Mouse (Mus musculus) thymus, postnatal 36 days (tissue): Measurements from ENCODE around the gene Atp6v1e2.

Source experiments
- DNase-seq, 2 experiments: peaks; one replicate each; pipeline ENCODE4 v3.0.0; 2022; ENCODE audit warnings: mixed read lengths in 2 of 2

Gene Atp6v1e2

DNA sequence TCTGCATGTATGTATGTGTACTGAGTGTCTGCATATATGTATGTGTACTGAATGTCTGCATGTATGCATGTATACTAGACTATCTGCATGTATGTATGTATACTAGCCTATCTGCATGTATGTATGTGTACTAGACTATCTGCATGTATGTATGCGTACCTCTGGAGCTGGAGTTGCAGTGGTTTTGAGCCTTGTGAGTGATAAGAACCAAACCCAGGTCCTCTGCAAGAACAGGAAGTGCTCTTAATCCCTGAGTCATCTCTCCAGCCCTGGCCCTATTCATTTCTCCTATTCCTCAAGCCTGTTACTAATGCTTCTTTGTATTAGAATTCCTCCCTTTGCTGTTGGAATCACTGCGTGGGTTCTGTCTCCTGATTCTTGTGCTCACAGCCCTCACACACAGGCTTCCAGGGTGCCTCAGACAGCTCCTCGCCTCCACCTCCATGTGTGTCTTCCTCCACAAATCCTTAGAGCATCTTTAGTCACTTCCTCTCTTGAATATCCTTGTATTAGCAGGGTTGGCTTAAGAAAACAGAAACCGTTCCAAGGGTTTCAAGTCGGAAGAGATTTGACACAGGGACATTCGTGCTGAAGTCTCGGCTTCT, 34.6 kb downstream of the Atp6v1e2 start:
- DNase-seq, result no peak

DNA sequence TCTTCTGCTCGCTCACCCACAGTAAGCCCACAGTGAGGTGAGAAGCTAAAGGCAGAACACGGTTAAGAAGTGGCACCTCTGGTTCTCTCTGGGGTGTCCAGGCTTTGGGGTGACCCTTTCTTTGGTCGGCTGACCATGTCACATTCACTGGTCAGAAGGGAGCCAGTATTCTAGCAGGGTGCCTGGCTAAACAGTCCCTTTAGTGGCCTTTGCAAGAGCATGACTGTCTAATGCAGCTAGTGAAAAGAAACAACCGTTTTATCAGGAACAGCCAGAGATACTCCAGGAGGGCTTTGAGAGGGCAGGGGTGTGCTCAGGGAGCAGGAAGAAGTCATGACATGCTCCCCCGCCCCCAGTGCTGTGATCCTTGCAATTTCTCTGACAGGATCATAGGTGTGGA, 36.4 kb downstream of the Atp6v1e2 start:
- no peak for DNase-seq

DNA sequence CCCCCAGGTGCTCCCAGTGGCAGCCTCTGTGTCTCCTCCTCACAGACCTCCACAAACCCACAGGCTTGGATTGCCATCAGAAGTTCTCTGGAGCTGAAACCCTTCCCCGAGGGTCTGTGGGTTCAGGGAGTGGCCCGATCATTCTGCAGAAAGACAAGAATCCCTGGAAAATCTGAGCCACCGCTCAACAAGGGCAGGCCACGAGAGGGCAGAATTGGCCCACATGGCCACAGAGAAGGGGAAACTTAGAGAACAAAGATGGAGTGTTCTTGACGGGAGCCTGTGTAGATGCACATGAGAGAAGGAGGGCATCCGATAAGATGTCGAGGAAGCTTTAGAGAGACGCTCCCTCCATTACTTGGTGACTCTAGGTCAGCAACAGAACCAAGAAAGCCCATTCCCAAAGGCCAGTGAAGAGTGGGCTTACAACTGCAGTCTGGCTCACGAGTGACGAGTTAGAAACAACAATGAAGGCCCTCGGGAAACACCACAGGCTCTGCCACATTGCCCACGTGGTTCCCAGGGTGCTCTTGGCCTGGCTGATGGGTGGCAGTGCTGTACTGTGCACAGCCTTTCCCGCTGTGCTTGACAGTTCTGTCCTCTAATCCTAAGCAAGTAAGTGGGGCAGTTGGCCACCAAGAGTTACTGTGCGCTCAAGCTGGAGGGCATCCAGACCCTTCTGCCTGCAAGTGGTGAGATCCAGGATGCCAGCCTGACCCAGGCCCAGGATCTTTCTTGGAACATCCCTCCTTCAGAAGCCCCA, 37.8 kb downstream of the Atp6v1e2 start:
- DNase-seq, result no peak

DNA sequence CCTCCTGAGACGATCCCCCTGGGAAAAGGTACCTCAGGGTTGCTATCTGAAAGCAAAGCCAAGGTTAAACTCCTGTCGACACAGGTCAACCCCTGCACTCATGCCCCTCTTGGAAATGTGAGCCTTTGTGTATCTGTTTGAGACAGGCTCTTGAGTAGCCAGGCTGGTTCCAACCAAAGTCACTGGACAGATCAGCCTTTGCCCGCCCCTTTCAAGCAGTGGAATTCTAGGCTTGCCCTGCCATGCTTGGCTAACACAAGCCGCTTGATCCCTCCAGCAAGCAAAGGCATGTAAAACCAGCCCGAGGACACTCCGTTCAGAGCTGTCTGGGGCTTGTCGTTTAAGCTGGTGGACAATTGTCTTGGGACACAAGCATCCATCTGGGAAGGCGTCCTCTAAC, 39.4 kb downstream of the Atp6v1e2 start:
- DNase-seq, result no peak

DNA sequence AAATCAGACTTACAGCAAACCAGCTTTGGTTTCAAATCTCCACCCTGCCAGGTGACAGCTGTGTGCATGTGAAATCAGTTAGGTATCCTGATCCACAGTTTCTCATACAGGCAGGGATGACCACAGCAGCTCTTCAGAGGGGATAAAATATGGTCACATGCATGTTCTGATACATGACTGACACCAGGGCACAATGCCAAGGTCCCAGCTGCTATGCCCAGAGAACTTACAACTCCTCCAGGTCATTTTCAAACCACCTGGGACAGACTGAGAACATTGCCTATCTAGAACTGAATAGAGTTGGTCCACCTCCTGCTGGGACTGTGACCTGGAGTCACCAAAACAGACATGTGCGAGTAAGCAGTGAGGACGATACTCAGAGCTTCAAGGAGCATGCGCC, 40.6 kb downstream of the Atp6v1e2 start:
- DNase-seq, result no peak

DNA sequence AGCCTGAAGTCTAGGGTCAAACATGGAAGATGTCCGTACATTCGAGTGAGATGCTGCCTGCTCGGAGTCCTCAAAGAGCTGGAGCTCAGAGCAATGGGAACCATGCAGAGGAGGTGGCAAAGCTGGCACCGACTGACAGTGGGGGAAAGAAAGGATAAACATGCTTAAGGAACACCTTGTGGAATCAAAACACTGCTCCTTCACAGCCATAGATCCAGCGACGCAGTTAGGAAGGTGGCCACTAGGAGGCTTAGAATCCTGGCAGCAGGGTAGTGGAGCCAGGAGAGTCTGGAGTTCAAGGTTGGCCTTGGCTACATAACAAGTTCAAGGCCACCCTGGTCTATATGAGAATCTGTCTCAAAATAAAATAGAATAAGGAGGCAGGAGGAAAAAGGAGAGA, 41.1 kb downstream of the Atp6v1e2 start:
- no peak for DNase-seq

DNA sequence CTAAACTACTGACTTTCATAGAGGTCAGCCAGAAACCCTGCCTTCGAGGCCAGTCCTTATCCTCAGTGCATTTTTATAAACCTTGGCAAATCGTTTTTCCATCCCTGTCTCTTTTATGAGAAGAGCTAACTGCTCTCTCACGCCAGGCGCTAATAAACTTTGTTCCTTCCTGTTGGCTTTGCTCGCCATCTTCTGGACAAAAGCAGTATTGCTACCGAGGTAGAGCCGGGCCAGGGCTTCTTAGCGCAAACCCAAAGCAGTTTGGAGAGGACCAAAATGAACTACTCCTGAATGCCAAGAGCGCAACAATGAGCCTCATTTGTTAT, 41.6 kb downstream of the Atp6v1e2 start:
- peak; percentile 61 to 74 for DNase-seq

DNA sequence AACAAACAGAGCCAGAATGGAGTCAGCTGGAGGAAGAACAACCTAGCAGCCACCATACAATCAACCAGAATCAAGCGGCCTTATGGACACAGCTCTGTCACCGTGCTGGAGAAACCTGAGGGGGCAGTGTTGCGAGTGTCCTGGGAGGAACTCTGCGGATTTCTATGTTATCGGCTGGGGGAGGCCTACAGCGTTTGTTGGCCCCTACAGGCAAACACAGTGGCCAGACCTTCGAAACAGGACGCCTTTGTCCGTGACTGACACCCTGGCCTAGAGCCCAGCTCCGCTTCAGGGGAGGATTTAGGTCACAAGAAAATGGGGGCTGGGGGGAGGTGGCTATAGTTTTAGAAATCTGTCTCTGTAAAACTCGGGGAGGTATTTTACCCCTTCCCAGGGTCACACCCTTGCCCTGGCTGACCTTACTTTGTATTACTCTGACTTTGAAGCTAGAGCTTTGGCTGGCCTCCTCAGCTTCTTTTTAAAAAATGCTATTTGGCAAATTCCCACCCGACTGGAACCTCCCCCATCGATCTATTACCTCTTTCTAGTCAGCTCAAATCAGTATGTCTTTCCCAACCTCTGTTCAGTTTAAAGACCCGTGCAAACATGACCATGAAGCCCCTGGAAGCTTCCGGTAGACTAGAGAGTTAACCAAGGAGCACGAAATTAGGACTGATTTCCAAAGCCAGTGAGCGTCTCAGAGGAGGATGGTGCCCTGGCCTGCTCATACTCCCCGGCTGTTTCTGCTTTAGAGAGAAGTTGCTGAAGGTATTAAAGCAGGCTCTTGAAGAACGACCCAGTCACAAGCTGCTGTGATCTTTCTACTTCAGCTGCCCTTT, 42.2 kb downstream of the Atp6v1e2 start:
- no peak for DNase-seq

DNA sequence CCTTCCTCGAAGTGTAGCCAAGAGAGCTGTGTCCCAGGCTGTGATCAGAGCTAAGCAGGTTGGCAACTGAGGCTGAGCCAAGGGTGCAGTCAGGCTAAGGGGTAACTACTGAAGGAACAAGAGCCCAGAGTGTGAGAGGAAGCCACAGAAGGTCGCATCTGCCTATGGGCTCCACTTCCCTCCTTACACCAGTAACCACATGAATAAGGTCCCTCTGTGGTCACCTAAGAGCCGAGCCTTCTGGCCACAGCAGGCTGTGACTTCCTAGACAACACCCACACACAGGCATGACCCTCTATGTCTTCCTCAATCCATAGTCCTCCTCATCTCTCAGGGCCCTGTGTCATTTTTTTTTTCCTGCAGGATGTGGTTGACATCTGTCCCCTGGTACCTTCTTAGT, 43.5 kb downstream of the Atp6v1e2 start:
- DNase-seq, result no peak

DNA sequence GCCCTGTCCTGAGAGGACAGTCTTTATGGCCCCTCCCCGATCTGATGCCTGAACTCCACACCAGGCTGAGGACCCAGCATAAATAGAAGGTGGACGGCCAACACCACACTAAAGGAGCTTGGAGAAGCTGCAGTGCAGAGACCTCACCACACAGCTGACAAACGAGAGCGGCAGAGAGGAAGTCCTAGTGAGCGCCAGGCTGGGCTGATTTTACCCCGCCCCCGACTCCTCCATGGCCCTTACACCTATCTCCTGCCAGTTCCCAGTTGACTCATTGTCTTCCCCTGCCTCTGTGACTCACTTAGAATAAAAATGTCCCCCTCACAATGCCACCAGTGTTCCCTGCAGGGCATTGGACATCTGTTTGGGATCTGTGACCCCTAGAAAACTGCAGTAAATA, 44.1 kb downstream of the Atp6v1e2 start:
- peak; percentile 52 to 56 for DNase-seq

DNA sequence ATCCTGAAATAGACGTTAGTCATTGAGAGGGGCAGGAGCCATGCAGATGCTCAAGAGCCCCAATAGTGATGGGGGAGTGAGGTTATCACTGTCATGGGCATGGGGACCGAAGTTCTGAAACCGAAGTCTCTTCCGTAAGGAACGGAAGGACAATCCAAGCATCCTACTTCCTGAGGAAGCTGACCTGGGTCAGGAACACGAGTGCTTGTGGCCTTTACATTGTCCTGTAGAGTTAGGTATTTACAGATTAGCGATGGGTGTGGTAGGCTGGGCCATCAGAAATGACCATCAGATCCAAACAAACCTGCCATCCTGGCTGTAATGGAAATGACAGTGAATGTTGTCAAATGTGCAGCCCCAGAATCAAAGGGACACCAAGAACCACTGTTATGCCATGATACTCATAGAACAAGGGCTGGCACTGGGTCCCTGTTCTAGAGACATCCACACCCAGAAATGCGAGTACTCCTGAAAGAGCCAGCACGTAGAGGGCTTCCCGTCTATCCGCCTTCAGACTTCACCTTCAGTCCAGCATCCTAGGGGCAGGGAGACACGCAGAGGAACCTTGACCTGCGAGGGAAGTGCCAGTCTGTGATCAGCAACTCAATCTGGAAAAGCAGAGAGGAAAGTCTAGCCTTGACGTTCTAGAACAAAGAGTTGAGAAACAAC, 45.2 kb downstream of the Atp6v1e2 start:
- no peak for DNase-seq

DNA sequence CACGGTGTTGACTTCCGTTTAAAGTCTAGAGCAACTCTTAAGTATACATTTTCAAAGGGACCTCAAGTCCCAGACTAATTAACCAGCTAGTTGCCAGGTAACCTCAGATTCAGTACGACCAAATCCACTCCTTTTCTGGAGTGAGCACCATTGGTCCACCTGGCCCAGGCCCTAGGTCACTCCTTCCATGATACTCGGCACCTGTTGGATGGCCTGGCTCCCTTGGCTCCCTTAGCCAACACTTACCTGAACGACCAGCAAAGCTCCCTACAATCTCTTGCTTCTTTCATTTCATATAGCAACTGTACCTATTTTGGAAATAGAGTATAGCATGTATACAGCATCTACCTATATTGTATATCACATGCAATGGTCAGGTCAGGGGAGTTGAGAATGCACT, 47.1 kb downstream of the Atp6v1e2 start:
- no peak for DNase-seq

DNA sequence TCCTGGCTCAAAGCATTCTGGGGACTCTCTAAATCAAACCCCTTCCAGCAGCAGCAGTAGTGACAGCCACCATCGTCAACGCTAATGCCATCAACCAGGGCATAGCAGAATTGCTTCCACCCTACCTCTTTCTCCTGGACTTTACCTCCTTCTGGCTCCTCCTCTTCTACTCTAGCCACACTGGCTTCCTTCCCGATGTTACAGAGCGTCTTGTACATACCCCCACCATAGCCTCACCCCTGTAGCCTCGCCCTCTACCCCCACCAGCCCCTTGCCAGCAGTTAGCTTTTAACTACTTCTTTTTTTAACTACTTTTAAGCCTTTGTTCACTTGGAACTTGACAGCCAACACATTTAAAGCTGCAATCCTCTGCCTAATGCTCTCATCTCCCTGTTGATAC, 47.9 kb downstream of the Atp6v1e2 start:
- DNase-seq, result no peak

DNA sequence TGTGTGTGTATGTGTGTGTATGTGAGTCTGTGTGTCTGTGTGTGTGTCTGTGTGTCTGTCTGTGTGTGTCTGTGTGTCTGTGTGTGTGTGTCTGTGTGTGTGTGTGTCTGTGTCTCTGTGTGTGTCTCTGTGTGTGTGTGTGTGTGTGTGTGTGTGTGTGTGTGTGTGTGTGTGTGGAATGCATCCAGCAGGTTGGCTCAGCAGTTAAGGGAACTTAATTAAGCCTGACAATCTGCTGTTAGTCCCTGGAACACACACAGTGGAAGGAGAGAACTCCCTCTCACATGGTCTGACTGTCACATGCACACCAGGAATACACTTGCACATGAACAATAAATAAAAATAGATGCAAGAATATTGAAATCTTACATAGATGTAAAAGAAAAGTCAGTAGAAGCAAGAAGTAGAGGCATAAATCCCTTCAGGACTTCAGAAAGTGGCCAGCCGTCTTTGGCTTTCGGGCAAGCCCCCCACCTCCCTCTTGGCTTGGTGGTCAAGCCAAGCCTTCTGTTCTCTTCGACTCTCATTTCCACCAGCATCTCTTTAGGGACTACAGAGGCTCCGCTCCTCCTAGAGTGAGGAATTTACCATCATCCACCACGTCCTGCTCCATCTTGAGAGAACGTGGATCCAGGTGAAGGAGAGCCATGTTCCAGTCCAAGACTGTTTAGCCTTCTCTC, 50.1 kb downstream of the Atp6v1e2 start:
- no peak for DNase-seq

DNA sequence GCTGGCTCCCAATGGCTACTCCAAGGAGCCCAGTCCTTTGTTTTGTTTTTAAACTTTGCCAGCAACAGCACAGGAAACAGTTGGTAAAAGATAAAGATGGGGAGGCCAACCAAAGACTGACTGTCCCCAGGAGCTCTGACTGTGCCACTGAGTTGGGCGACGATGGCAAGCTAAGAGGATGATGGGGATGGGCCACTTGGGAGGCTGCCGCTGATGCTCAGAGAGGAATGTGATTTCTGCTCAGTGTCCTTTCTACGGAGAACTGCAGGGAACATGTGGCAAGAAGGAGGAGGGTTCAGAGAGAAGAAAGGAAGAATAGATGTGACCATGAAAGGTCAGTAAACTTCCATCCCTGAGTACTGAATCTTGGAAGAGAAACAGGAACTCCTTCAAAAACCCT, 52.5 kb downstream of the Atp6v1e2 start:
- no peak for DNase-seq
